Mouse (Mus musculus) kidney, adult 2 months (tissue): Measurements from ENCODE around the gene Id1.
A peak's percentile ranks its signal among the peaks of the same experiment; 100 is the strongest.

Experiments used
- CTCF ChIP-seq: fragments of 200-500 bp; conservative IDR thresholded peaks from 2 replicates; pipeline ENCODE4 v1.5.1; 2011; ENCODE audit warnings: low read depth, mild to moderate bottlenecking, control low read depth, low read length, moderate library complexity, mixed read lengths; ENCODE audit not compliant: insufficient read depth, insufficient read length
- POLR2A ChIP-seq: fragments of 200-500 bp; IDR thresholded peaks from one replicate; pipeline ENCODE4 v1.6.1; 2011; ENCODE audit warnings: low read depth, low read length, control low read depth

- TF ChIP-seq CTCF (peak; percentile 64), POLR2A (no peak)
Measured at GRCm38 (mm10) chr2:152767618-152768271, 31.7 kb downstream of the Id1 start.
